Mouse (Mus musculus) megakaryocyte, embryonic 14.5 days (primary cell): ENCODE data around the gene Map1lc3a.

Source experiments
- FLI1 ChIP-seq: IDR thresholded peaks from 2 replicates; pipeline ENCODE4 v1.6.1; 2012; ENCODE audit warnings: low read length, inconsistent platforms, mixed read lengths
- GATA1 ChIP-seq: IDR thresholded peaks from 3 replicates; pipeline ENCODE4 v1.6.1; 2012; ENCODE audit warnings: mixed read lengths, low read length, inconsistent platforms, borderline replicate concordance

DNA sequence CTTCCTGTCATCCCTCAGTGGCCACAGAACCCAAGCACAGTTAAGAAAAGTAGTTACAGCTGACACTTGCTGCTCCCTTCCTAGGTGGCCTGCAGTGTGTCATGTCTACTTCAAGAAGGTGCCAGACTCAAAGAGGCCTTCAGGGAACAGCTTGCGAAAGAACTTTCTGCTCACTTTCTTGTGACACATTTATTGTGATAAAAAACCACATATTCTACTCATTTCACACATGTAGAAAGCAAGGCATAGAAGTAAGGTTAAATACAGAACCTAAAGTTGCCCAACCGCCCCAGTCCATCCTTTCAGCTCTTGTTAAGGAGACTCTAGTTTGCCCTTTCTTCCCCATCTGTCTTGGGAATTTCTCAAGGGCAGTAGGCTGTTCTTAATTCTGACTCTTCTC is 42.5 kb downstream of the Map1lc3a start:
- TF ChIP-seq FLI1 = no peak
- no peak for TF ChIP-seq GATA1
